Mouse (Mus musculus) kidney, adult 2 months (tissue): ENCODE measurements around the gene Tiprl. TPM values are rescaled to one million over a fixed set of nuclear protein-coding genes. Genes with fewer than 3 reads are reported as not detected.

Experiments used
- DNase-seq: peaks from one replicate; pipeline ENCODE4 v3.0.0; 2021
- H3K27ac ChIP-seq: fragments of 200-500 bp; 2 replicates; pipeline ENCODE4 v1.5.1; 2012; ENCODE audit warnings: low read depth, low read length, control low read depth, inconsistent platforms; ENCODE audit not compliant: insufficient read depth
- H3K27me3 ChIP-seq: fragments of 200-500 bp; replicated peaks from 2 replicates; pipeline ENCODE4 v1.6.1; 2012; ENCODE audit warnings: mild to moderate bottlenecking, moderate library complexity, low read length, inconsistent platforms; ENCODE audit not compliant: control insufficient read depth, insufficient read depth
- H3K36me3 ChIP-seq: fragments of 200-500 bp; 2 replicates; pipeline ENCODE4 v1.6.1; 2012; ENCODE audit warnings: mild to moderate bottlenecking, moderate library complexity, low read length, inconsistent platforms; ENCODE audit not compliant: control insufficient read depth, insufficient read depth
- H3K4me1 ChIP-seq: fragments of 200-500 bp; 2 replicates; pipeline ENCODE4 v1.6.1; 2011; ENCODE audit warnings: low read length; ENCODE audit not compliant: control insufficient read depth, insufficient read depth
- H3K4me3 ChIP-seq: fragments of 200-500 bp; 2 replicates; pipeline ENCODE4 v1.5.1; 2011; ENCODE audit warnings: mild to moderate bottlenecking, low read depth, low read length, control low read depth; ENCODE audit not compliant: insufficient read depth
- CTCF ChIP-seq: fragments of 200-500 bp; conservative IDR thresholded peaks from 2 replicates; pipeline ENCODE4 v1.5.1; 2011; ENCODE audit warnings: low read depth, mild to moderate bottlenecking, control low read depth, low read length, moderate library complexity, mixed read lengths; ENCODE audit not compliant: insufficient read depth, insufficient read length
- POLR2A ChIP-seq: fragments of 200-500 bp; IDR thresholded peaks from one replicate; pipeline ENCODE4 v1.6.1; 2011; ENCODE audit warnings: low read depth, low read length, control low read depth
- WGBS: fragments of 180-500 bp; shearing (Covaris S2); methylation state at CpG from one replicate; pipeline ENCODE4 v1.1.7; 2018; 5-methylcytosine and 5-hydroxymethylcytosine counted together
- polyA plus RNA-seq: library from polyadenylated mRNA; depleted of rRNA; stranded (reverse); fragments of >200 nt; gene quantifications from 2 replicates; pipeline ENCODE4 v1.2.3, GENCODE M21; 2012; rRNA removed

Gene Tiprl
- polyA plus RNA-seq, 1 experiment: 21.0 TPM

DNA sequence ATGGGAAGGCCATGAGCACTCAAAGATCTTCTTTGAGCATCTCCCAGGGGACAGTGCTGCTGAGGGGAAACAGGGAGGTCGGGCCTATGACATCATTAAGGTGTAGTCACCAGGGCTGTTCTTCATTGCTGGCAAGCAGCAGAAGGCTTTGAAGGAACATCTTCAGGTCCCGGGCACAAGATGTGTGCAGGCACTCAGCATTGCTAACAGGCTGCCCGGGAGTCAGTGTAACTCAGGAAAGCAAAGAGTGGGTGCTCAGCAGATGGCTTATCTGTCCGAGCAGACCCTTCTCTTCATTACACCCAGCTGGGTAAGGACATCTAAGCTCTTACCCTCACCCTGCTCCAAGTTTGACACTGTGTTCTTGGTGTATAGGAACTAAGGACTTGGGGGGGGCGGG is 57.5 kb downstream of the Tiprl start:
- H3K4me1 ChIP-seq: no peaks in the 10 kb centered on the region
- H3K4me3 ChIP-seq: no peak overlapping the region
- 91% methylated on average over 5 of the region's 5 CpGs for WGBS
- H3K27ac ChIP-seq: no peak overlapping the region
- TF ChIP-seq POLR2A: no peak
- no peak for TF ChIP-seq CTCF
- no peaks in the 10 kb centered on the region for H3K36me3 ChIP-seq
- no peak for DNase-seq
- H3K27me3 ChIP-seq: no peaks in the 10 kb centered on the region

DNA sequence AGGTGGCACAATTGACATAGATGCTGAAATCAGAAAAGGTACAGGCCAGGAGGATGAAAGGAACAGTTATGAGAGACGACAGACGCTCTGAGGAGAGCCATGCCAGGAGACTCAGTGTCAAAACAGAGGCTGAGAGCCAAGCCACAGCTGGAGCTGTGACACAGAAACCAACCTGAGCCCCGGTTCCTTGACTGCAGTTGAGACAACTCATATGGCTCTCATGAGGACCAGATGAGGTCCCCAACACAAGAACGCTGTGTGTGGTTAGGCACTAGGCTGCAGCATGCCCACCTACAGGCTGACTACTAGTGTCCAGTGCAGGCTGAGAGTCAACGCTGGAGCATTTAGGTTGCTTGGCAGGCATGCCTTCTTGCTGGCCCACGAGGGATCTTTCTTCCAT is 58.7 kb downstream of the Tiprl start:
- TF ChIP-seq POLR2A: no peak
- 84% methylated on average over 6 of the region's 6 CpGs for WGBS
- no peaks in the 10 kb centered on the region for H3K4me1 ChIP-seq
- H3K27me3 ChIP-seq: no peaks in the 10 kb centered on the region
- no peaks in the 10 kb centered on the region for H3K36me3 ChIP-seq
- no peak for DNase-seq
- H3K27ac ChIP-seq: no peak overlapping the region
- H3K4me3 ChIP-seq: no peak overlapping the region

DNA sequence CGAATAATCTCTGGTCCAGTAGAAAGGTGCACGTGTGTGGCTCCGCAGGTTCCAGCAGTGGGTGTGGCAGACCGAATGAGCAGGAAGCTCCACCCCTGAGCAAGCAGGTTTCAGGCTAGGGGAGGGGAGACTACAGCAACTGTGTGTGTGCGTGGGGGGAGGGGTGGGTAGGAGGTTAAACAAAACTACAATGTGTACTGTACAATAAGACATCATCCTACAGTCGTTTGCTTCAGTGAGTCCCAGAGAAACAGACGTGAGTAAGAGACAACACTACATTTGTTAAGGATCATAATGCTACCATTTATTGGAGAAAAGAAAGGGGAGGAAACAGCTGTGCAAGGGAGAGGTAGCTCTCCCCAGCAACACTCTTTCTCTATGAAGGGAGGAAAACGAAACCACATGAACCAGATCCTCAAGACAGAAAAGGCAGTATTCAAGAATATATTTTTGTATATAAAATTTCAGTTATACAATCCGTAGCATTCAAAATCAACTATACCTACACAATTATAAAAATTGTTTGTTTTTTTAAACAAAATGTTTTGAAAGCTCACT is 62.7 kb downstream of the Tiprl start:
- Histone ChIP-seq H3K36me3 (no peaks in the 10 kb centered on the region), H3K27me3 (no peaks in the 10 kb centered on the region; the same call in 1 of the 2 replicates), H3K27ac (no peak overlapping the region), H3K4me1 (no peaks in the 10 kb centered on the region), H3K4me3 (no peak overlapping the region)
- DNase-seq: no peak
- no peak for TF ChIP-seq CTCF
- TF ChIP-seq POLR2A: no peak
- WGBS: 59% methylated on average over 9 of the region's 9 CpGs

DNA sequence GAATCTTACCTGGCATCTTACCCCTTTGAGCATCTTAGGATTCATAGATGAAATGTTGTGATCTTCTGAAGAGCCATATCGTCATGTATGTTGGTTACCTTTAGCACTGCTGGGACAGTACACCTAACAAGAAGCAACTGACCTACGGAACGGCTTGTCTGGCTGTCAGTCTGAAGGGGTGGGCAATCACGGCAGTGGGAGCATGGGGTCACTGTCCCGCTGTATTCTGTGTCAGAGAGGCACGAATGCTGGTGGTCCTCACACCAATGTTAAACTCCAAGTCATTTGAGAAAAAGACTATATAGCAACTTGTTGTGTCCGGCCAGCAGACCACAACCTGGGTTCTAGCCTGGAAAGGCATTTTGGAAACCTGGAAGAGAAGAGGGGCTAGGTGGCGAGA is 65.5 kb downstream of the Tiprl start:
- Histone ChIP-seq H3K4me3 (no peak overlapping the region), H3K27ac (no peak overlapping the region), H3K36me3 (no peaks in the 10 kb centered on the region), H3K27me3 (no peaks in the 10 kb centered on the region; the same call in 1 of the 2 replicates), H3K4me1 (no peaks in the 10 kb centered on the region)
- DNase-seq: no peak
- TF ChIP-seq CTCF (no peak), POLR2A (no peak)
- WGBS: 83% methylated on average over 7 of the region's 8 CpGs

DNA sequence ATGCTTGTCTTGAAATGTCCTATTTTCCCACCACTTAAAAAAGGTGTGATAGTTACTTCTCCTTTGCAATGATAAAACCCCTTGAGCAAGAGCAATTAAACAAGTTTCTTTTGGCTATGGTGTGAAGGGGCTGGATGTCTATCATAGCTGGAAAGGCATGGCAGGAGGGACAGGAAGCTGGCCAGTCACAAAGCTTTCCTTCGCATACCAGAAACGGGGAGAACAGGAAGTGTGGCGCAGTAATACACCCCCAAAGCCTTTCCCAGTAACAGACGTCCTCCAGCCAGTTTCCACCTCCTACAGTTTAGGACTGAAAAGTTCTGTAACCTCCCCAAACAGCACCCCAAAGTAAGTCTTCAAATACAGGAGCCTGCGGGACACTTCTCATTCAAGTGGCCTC is 66.6 kb downstream of the Tiprl start:
- no peak for TF ChIP-seq POLR2A
- TF ChIP-seq CTCF: no peak
- no peaks in the 10 kb centered on the region for H3K4me1 ChIP-seq
- H3K36me3 ChIP-seq: no peaks in the 10 kb centered on the region
- no peaks in the 10 kb centered on the region; the same call in 1 of the 2 replicates for H3K27me3 ChIP-seq
- H3K27ac ChIP-seq: no peak overlapping the region
- H3K4me3 ChIP-seq: no peak overlapping the region
- WGBS: 73% methylated on average over 5 of the region's 5 CpGs
- DNase-seq: no peak

DNA sequence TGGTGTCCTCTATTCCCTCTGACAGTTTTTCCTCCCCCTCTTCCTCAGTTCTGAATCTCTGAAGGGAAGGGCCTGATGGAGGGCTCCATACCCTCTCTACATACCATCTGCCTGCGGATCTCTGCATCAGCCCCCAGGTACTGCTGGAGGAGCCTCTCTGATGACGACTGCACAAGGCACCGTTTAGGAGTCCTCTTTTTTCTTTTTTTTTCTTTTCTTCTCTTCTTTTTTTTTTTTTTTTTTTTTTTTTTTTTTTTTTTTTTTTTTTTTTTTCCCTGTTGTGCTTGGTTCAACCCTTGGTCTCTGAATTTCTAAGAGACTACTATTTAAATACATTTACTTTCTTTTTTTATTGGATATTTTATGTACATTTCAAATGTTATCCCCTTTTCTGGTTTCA is 67.3 kb downstream of the Tiprl start:
- DNase-seq: no peak
- H3K4me3 ChIP-seq: no peak overlapping the region
- 82% methylated on average over 3 of the region's 3 CpGs for WGBS
- TF ChIP-seq POLR2A (no peak), CTCF (no peak)
- no peak overlapping the region for H3K27ac ChIP-seq
- H3K27me3 ChIP-seq: no peaks in the 10 kb centered on the region; the same call in 1 of the 2 replicates
- H3K36me3 ChIP-seq: no peaks in the 10 kb centered on the region
- no peaks in the 10 kb centered on the region for H3K4me1 ChIP-seq

DNA sequence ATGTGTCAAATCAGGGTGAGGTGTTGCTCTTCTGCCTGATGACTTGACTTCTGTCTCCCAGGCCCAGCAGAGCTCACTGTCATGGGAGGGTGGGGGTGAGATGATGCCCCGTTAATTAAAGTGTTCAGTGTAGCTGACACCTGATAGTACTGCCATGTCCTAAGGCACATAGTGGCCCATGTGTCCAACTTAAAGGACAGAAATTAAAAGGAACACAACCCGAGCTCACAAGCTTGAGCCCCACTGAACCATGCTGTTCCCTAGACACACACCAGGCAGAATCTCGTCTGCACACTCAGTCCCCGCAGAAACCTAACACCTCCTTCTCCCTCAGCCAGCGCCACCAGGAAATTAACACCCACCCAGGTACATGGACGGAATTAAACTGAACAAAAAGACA is 71.9 kb downstream of the Tiprl start:
- 55% methylated on average over 6 of the region's 6 CpGs for WGBS
- H3K27me3 ChIP-seq: no peaks in the 10 kb centered on the region
- H3K36me3 ChIP-seq: no peaks in the 10 kb centered on the region
- TF ChIP-seq POLR2A (no peak), CTCF (no peak)
- H3K4me1 ChIP-seq: no peaks in the 10 kb centered on the region
- DNase-seq: no peak
- no peak overlapping the region for H3K4me3 ChIP-seq
- no peak overlapping the region for H3K27ac ChIP-seq

Other genes starting within 250 kb of the Tiprl start
- gene Tbx19, start 76.2 kb downstream of the Tiprl start, polyA plus RNA-seq: not detected in 2 replicates
- gene Sft2d2, start 42.6 kb downstream of the Tiprl start, polyA plus RNA-seq: 52.7 and 57.7 TPM in 2 replicates
- gene Gpr161, start 58.8 kb upstream of the Tiprl start, polyA plus RNA-seq: 1.4 and 1.7 TPM in 2 replicates
- 24.3 and 24.7 TPM in 2 replicates for gene Dcaf6, start 223.5 kb upstream of the Tiprl start, polyA plus RNA-seq
- gene Mpc2, start 223.6 kb upstream of the Tiprl start, polyA plus RNA-seq: 277 and 335 TPM in 2 replicates
- gene Adcy10, start 248.2 kb upstream of the Tiprl start, polyA plus RNA-seq: 0.34 and 0.39 TPM in 2 replicates